Mouse (Mus musculus) right cerebral cortex, postnatal 25 days (tissue): Measurements from ENCODE around the gene Araf.

ENCODE experiments used
- DNase-seq: peaks from one replicate; pipeline ENCODE4 v3.0.0; 2022

The Araf gene

GRCm38 (mm10) chrX:20853794-20854193 is 56.2 kb downstream of the Araf start:
- no peak for DNase-seq

- no peak for DNase-seq
Observed at GRCm38 (mm10) chrX:20861453-20862104, 64.0 kb downstream of the Araf start.

- no peak for DNase-seq
Observed at GRCm38 (mm10) chrX:20862105-20863065, 64.8 kb downstream of the Araf start.

GRCm38 (mm10) chrX:20863161-20864101 is 65.8 kb downstream of the Araf start:
- no peak for DNase-seq

- DNase-seq: no peak
Observed at GRCm38 (mm10) chrX:20868091-20868490, 70.5 kb downstream of the Araf start.

- DNase-seq: no peak
Observed at GRCm38 (mm10) chrX:20869203-20869602, 71.6 kb downstream of the Araf start.

- no peak for DNase-seq
Observed at GRCm38 (mm10) chrX:20869962-20870513, 72.4 kb downstream of the Araf start, which contains the start of gene Timp1. Timp1 (plus strand) TSS chrX:20870166.

GRCm38 (mm10) chrX:20872928-20873500 is 75.4 kb downstream of the Araf start:
- DNase-seq: no peak

GRCm38 (mm10) chrX:20875241-20875640 is 77.6 kb downstream of the Araf start:
- no peak for DNase-seq

GRCm38 (mm10) chrX:20910074-20910473 is 112.5 kb downstream of the Araf start:
- DNase-seq: no peak
